9 mouse cellular contexts compared by ENCODE assay signal in the genomic region with DNA sequence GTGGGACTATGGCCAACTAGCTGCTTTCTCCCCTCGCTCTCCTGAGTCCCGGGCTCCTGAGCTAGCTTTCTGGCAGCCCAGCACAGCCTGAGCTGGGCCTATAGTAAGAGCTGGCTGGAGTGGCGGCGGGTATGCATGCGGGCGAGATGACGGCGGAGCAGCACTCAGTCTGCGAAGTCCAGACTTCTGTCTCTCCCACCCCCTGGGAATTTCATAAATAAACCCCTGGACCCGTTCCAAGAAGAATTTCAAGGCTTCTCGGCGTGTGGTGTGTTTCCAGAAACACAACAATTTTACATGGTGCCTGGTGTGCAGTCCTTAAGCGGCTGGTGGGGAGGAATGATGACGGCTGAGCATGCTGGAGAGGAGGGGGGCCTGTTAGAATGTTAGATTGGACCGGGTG. TPM values are rescaled to one million over a fixed set of nuclear protein-coding genes. Genes with fewer than 3 reads are reported as not detected.
DNase-seq lines count a peak whose midpoint lies in the region; ATAC-seq lines count a peak whose summit lies in the region.
"Had no signal": no experiment of that assay in that cellular context is flagged by ENCODE, and none has a peak within 500 bp of the region (broad histone marks: within the 10 kb centered on the region; RNA-seq: fewer than 3 reads in every experiment).

No protein-coding gene starts in this region.

- H3K4me1 ChIP-seq in midbrain, embryonic 11.5 days (ENCODE audit: control insufficient read depth, insufficient read depth, low read length): peaks cover 8% of the 10 kb centered on the region
- H3K4me1 ChIP-seq in midbrain, embryonic 10.5 days: peaks cover 44% of the 10 kb centered on the region
- peaks cover 31% of the 10 kb centered on the region for H3K4me1 ChIP-seq in intestine, embryonic 14.5 days (replicated peaks; ENCODE audit: control insufficient read depth, insufficient read depth, low read length)
- peaks cover 26% of the 10 kb centered on the region for H3K4me1 ChIP-seq in stomach, embryonic 15.5 days

- H3K9ac ChIP-seq in midbrain, embryonic 11.5 days (ENCODE audit: low read length): no peak overlapping the region
- no peak overlapping the region for H3K9ac ChIP-seq in intestine, embryonic 14.5 days (ENCODE audit: low read length)
- H3K9ac ChIP-seq in stomach, embryonic 15.5 days: no peak overlapping the region

- peak; percentile 60 for ATAC-seq in frontal cortex, adult (ENCODE audit: low TSS enrichment)
- no peak for ATAC-seq in midbrain, embryonic 11.5 days (ENCODE audit: low FRiP score)
- peak; percentile 51; the same call in 1 of the 2 replicates for ATAC-seq in intestine, embryonic 14.5 days (replicated peaks; ENCODE audit: low FRiP score, low TSS enrichment, low read depth)
- 0 out of 2 replicates have a peak, but pooled peaks have one; percentile 32 for ATAC-seq in stomach, embryonic 15.5 days (ENCODE audit: insufficient read depth, low FRiP score, low read depth)
- ATAC-seq in granulocyte monocyte progenitor cell, adult 5-6 weeks (replicated peaks; ENCODE audit: poor library complexity, severe bottlenecking): no peak

- H3K4me3 ChIP-seq in midbrain, embryonic 11.5 days (ENCODE audit: low read depth, low read length): no peak overlapping the region
- no peak overlapping the region for H3K4me3 ChIP-seq in midbrain, embryonic 10.5 days
- no peak overlapping the region for H3K4me3 ChIP-seq in intestine, embryonic 14.5 days (ENCODE audit: low read depth, low read length)
- no peak overlapping the region for H3K4me3 ChIP-seq in stomach, embryonic 15.5 days (replicated peaks)

- no peaks in the 10 kb centered on the region for H3K9me3 ChIP-seq in midbrain, embryonic 11.5 days (ENCODE audit: control insufficient read depth, low read length)
- H3K9me3 ChIP-seq in midbrain, embryonic 10.5 days (replicated peaks): no peaks in the 10 kb centered on the region
- no peaks in the 10 kb centered on the region for H3K9me3 ChIP-seq in intestine, embryonic 14.5 days (ENCODE audit: control insufficient read depth, low read length)
- no peaks in the 10 kb centered on the region for H3K9me3 ChIP-seq in stomach, embryonic 15.5 days

- 44% methylated on average over 15 of the region's 15 CpGs for WGBS in midbrain, embryonic 11.5 days
- WGBS in midbrain, embryonic 10.5 days: 50% methylated on average over 15 of the region's 15 CpGs
- 18% methylated on average over 15 of the region's 15 CpGs for WGBS in intestine, embryonic 14.5 days
- 24% methylated on average over 15 of the region's 15 CpGs for WGBS in stomach, embryonic 15.5 days

- H3K27me3 ChIP-seq in midbrain, embryonic 11.5 days (ENCODE audit: control insufficient read depth, insufficient read depth, low read length): no peaks in the 10 kb centered on the region
- H3K27me3 ChIP-seq in midbrain, embryonic 10.5 days (ENCODE audit: low read depth, poor library complexity, severe bottlenecking): peaks cover 27% of the 10 kb centered on the region
- no peaks in the 10 kb centered on the region for H3K27me3 ChIP-seq in intestine, embryonic 14.5 days (replicated peaks; ENCODE audit: control insufficient read depth, insufficient read depth, low read length)
- no peaks in the 10 kb centered on the region for H3K27me3 ChIP-seq in stomach, embryonic 15.5 days (replicated peaks)

- no peak for DNase-seq in frontal cortex, postnatal 14 days (ENCODE audit: low spot score in 2 of 2)
- peak; percentile 75 for DNase-seq in midbrain, embryonic 11.5 days (ENCODE audit: low spot score, missing footprints)
- no peak for DNase-seq in midbrain, embryonic 10.5 days (ENCODE audit: low spot score)
- DNase-seq in intestine, embryonic 14.5 days (ENCODE audit: low spot score): no peak
- no peak for DNase-seq in embryo, embryonic 10 days (ENCODE audit: low spot score)

- H3K27ac ChIP-seq in midbrain, embryonic 11.5 days (ENCODE audit: low read depth, low read length): no peak overlapping the region
- no peak overlapping the region; the same call in 1 of the 2 replicates for H3K27ac ChIP-seq in midbrain, embryonic 10.5 days (replicated peaks)
- H3K27ac ChIP-seq in intestine, embryonic 14.5 days (ENCODE audit: low read depth): peak overlapping the region; percentile 75
- peak overlapping the region; percentile 84 for H3K27ac ChIP-seq in stomach, embryonic 15.5 days

- H3K4me2 ChIP-seq in midbrain, embryonic 11.5 days: no peak overlapping the region
- peak overlapping the region; percentile 16 for H3K4me2 ChIP-seq in intestine, embryonic 14.5 days (ENCODE audit: low read length)
- peak overlapping the region; percentile 25 for H3K4me2 ChIP-seq in stomach, embryonic 15.5 days

- H3K36me3 ChIP-seq in midbrain, embryonic 11.5 days (ENCODE audit: control insufficient read depth, insufficient read depth, low read length): no peaks in the 10 kb centered on the region
- no peaks in the 10 kb centered on the region for H3K36me3 ChIP-seq in midbrain, embryonic 10.5 days
- H3K36me3 ChIP-seq in intestine, embryonic 14.5 days (ENCODE audit: control insufficient read depth, insufficient read depth, low read length): no peaks in the 10 kb centered on the region
- no peaks in the 10 kb centered on the region for H3K36me3 ChIP-seq in stomach, embryonic 15.5 days

RNA-seq across cellular contexts. Expression of gene Acvr1b, which starts 10.8 kb away (rescaled TPM):
- 14.7 and 15.2 TPM in 2 replicates for polyA plus RNA-seq in midbrain, embryonic 11.5 days (2014; fragmentation: Nextera tagmentation; extraction: Ambion mirVana)
- polyA plus RNA-seq in midbrain, embryonic 10.5 days (2016; fragmentation: Nextera tagmentation; extraction: Ambion mirVana): 5.4 and 7.0 TPM in 2 replicates
- polyA plus RNA-seq in intestine, embryonic 14.5 days (2014; fragmentation: Nextera tagmentation; extraction: Ambion mirVana): 12.5 and 12.6 TPM in 2 replicates
- polyA plus RNA-seq in stomach, embryonic 15.5 days (2015; fragmentation: Nextera tagmentation; extraction: Ambion mirVana): 8.9 and 9.9 TPM in 2 replicates
- 6.9 and 8.7 TPM in 2 replicates for total RNA-seq in granulocyte monocyte progenitor cell, adult 5-6 weeks (2014; fragmentation: Nextera tagmentation)
- 6.9 and 9.9 TPM in 2 replicates for total RNA-seq in granulocyte monocyte progenitor cell, adult 5-6 weeks (2017)

RNA-seq across cellular contexts. Expression of gene Acvrl1, which starts 34.7 kb away (rescaled TPM):
- polyA plus RNA-seq in midbrain, embryonic 11.5 days (2014; fragmentation: Nextera tagmentation; extraction: Ambion mirVana): 4.2 and 5.0 TPM in 2 replicates
- 8.9 and 10.7 TPM in 2 replicates for polyA plus RNA-seq in midbrain, embryonic 10.5 days (2016; fragmentation: Nextera tagmentation; extraction: Ambion mirVana)
- polyA plus RNA-seq in intestine, embryonic 14.5 days (2014; fragmentation: Nextera tagmentation; extraction: Ambion mirVana): 16.5 and 16.6 TPM in 2 replicates
- polyA plus RNA-seq in stomach, embryonic 15.5 days (2015; fragmentation: Nextera tagmentation; extraction: Ambion mirVana): 27.0 and 28.4 TPM in 2 replicates
- 0.30 TPM in 1 of 2 replicates, not detected in the other for total RNA-seq in granulocyte monocyte progenitor cell, adult 5-6 weeks (2014; fragmentation: Nextera tagmentation)
- total RNA-seq in granulocyte monocyte progenitor cell, adult 5-6 weeks (2017): 0.73 and 2.7 TPM in 2 replicates

RNA-seq across cellular contexts. Expression of gene Ankrd33, which starts 47.5 kb away (rescaled TPM):
- polyA plus RNA-seq in midbrain, embryonic 11.5 days (2014; fragmentation: Nextera tagmentation; extraction: Ambion mirVana): not detected in 2 replicates
- not detected in 2 replicates for polyA plus RNA-seq in midbrain, embryonic 10.5 days (2016; fragmentation: Nextera tagmentation; extraction: Ambion mirVana)
- not detected in 2 replicates for polyA plus RNA-seq in intestine, embryonic 14.5 days (2014; fragmentation: Nextera tagmentation; extraction: Ambion mirVana)
- not detected in 2 replicates for polyA plus RNA-seq in stomach, embryonic 15.5 days (2015; fragmentation: Nextera tagmentation; extraction: Ambion mirVana)
- not detected in 2 replicates for total RNA-seq in granulocyte monocyte progenitor cell, adult 5-6 weeks (2014; fragmentation: Nextera tagmentation)
- total RNA-seq in granulocyte monocyte progenitor cell, adult 5-6 weeks (2017): not detected in 2 replicates
- total RNA-seq: heart, postnatal 36 days had no signal

Comparison
In these comparisons a context has a peak if more than half of its experiments do, and no peak if none do; other contexts are left out.
1. ATAC-seq: peak in frontal cortex, adult (single experiment), intestine, embryonic 14.5 days (single experiment) and stomach, embryonic 15.5 days (single experiment); none in midbrain, embryonic 11.5 days (single experiment) and granulocyte monocyte progenitor cell, adult 5-6 weeks (single experiment).
2. H3K27ac ChIP-seq: peak in intestine, embryonic 14.5 days (single experiment) and stomach, embryonic 15.5 days (single experiment); none in midbrain, embryonic 11.5 days (single experiment) and midbrain, embryonic 10.5 days (single experiment).